Mouse (Mus musculus) heart, adult 2 months (tissue): Measurements from ENCODE around the gene 1600014C23Rik.

Source experiments
- EP300 ChIP-seq: fragments of 200-500 bp; IDR thresholded peaks from 2 replicates; pipeline ENCODE4 v1.6.1; 2011; ENCODE audit warnings: low read depth, low read length, control low read depth; ENCODE audit not compliant: insufficient read depth
- POLR2A ChIP-seq: fragments of 200-500 bp; IDR thresholded peaks from 2 replicates; pipeline ENCODE4 v1.6.1; 2011; ENCODE audit warnings: mild to moderate bottlenecking, low read depth, low read length, control low read depth; ENCODE audit not compliant: insufficient read depth

DNA sequence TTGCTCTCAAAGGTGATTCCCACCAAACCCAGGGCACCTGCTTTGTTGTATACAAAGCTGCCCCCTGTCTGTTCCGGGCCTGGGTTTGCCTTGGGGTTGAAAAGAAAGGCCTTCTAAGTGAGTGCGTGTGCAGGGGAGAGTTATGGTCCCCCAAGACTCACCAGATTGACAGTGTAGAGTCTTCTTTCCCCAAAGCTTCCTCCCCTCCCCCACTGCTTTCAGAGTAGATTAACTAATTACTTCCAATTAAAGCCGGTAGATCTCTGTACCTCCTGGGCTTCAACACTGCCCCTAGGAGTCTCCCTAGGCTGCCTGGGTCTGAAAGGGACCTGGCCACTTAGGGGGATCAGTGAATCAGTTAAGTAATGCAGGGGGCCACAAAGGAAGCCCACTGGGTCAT lies 689 bp upstream of the 1600014C23Rik start:
- TF ChIP-seq POLR2A (no peak), EP300 (no peak)
